Mouse (Mus musculus) myocyte (in vitro differentiated cells): ENCODE measurements at regions not wholly inside any gene's neighbourhood (a gene's known extent, or its start where the extent isn't known, plus 50 kb on each side); places are given as distances from the start of the nearest gene placed in this dataset.

Source experiments
- H3K27me3 ChIP-seq: one replicate; pipeline ENCODE4 v1.6.1; 2011; ENCODE audit not compliant: control insufficient read depth, insufficient read depth, insufficient read length
- H3K36me3 ChIP-seq: one replicate; pipeline ENCODE4 v1.6.1; 2011; ENCODE audit not compliant: control insufficient read depth, insufficient read depth
- H3K4me2 ChIP-seq: one replicate; pipeline ENCODE4 v1.6.1; 2011; ENCODE audit warnings: low read depth, control low read depth
- H3K4me3 ChIP-seq: one replicate; pipeline ENCODE4 v1.5.1; 2011; ENCODE audit warnings: mild to moderate bottlenecking, control low read depth, moderate library complexity
- H3K79me2 ChIP-seq: one replicate; pipeline ENCODE4 v1.6.1; 2011; ENCODE audit not compliant: control insufficient read depth, insufficient read depth
- H3ac ChIP-seq: one replicate; pipeline ENCODE4 v1.6.1; 2011; ENCODE audit not compliant: control insufficient read depth, insufficient read length
- CEBPB ChIP-seq: IDR thresholded peaks from 2 replicates; pipeline ENCODE4 v1.6.1; 2011; ENCODE audit warnings: mild to moderate bottlenecking, moderate library complexity; ENCODE audit not compliant: poor library complexity, insufficient read depth, severe bottlenecking
- E2F4 ChIP-seq: IDR thresholded peaks from one replicate; pipeline ENCODE4 v1.6.1; 2011; ENCODE audit warnings: mild to moderate bottlenecking, control low read depth, moderate library complexity; ENCODE audit not compliant: insufficient read depth
- MAX ChIP-seq: IDR thresholded peaks from one replicate; pipeline ENCODE4 v1.6.1; 2011; ENCODE audit warnings: low read depth, mild to moderate bottlenecking, control low read depth
- MYOD1 ChIP-seq, 3 experiments: IDR thresholded peaks; one replicate each; pipeline ENCODE4 v1.6.1; 2011; ENCODE audit warnings: control low read depth in 2 of 3, low read depth in 2 of 3, mild to moderate bottlenecking in 2 of 3, moderate library complexity in 1 of 3; ENCODE audit not compliant: insufficient read length in 2 of 3, control insufficient read depth in 1 of 3
- MYOG ChIP-seq, 3 experiments: IDR thresholded peaks; one replicate each; pipeline ENCODE4 v1.6.1; 2011; ENCODE audit warnings: control low read depth in 2 of 3, low read depth in 2 of 3, mild to moderate bottlenecking in 2 of 3; ENCODE audit not compliant: insufficient read length in 2 of 3, control insufficient read depth in 1 of 3, insufficient read depth in 1 of 3
- POLR2A ChIP-seq: IDR thresholded peaks from one replicate; pipeline ENCODE4 v1.6.1; 2011; ENCODE audit warnings: low read depth, mild to moderate bottlenecking, control low read depth, moderate library complexity; ENCODE audit not compliant: insufficient read length
- POLR2AphosphoS2 ChIP-seq: IDR thresholded peaks from one replicate; pipeline ENCODE4 v1.6.1; 2011; ENCODE audit warnings: low read depth, control low read depth; ENCODE audit not compliant: insufficient read length
- REST ChIP-seq: IDR thresholded peaks from one replicate; pipeline ENCODE4 v1.6.1; 2011; ENCODE audit warnings: mild to moderate bottlenecking, control low read depth, moderate library complexity; ENCODE audit not compliant: insufficient read depth, insufficient read length
- SRF ChIP-seq: IDR thresholded peaks from one replicate; pipeline ENCODE4 v1.6.1; 2011; ENCODE audit warnings: low read depth; ENCODE audit not compliant: control insufficient read depth, insufficient read length
- TCF12 ChIP-seq: IDR thresholded peaks from one replicate; pipeline ENCODE4 v1.6.1; 2011; ENCODE audit warnings: mild to moderate bottlenecking, control low read depth; ENCODE audit not compliant: poor library complexity, insufficient read depth, severe bottlenecking
- TCF3 ChIP-seq: IDR thresholded peaks from one replicate; pipeline ENCODE4 v1.6.1; 2011; ENCODE audit warnings: low read depth, control low read depth; ENCODE audit not compliant: insufficient read length
- USF1 ChIP-seq: IDR thresholded peaks from one replicate; pipeline ENCODE4 v1.6.1; 2011; ENCODE audit warnings: low read depth, mild to moderate bottlenecking, control low read depth, moderate library complexity

GRCm38 (mm10) chr16:24238075-24238555 is 155.2 kb upstream of the Lpp start:
- H3K27me3 ChIP-seq, result no peaks in the 10 kb centered on the region
- H3ac ChIP-seq, result no peak overlapping the region
- H3K4me2 ChIP-seq, result peak overlapping the region; percentile 19
- TF ChIP-seq MYOD1 (IDR thresholded peaks at IDR 0.05; ENCODE audit: control insufficient read depth in 1 of 3, insufficient read length in 2 of 3, low read depth in 2 of 3) (peak; percentile 29 to 91 (median 85)), REST (no peak), CEBPB (no peak), TCF3 (peak; percentile 42), USF1 (no peak), MAX (no peak), POLR2AphosphoS2 (no peak), SRF (no peak), MYOG (IDR thresholded peaks at IDR 0.05; ENCODE audit: control insufficient read depth in 1 of 3, insufficient read depth in 1 of 3, insufficient read length in 2 of 3, low read depth in 2 of 3) (peak; percentile 27 to 81 (median 45)), TCF12 (peak; percentile 21)
- no peak overlapping the region for H3K4me3 ChIP-seq
- H3K79me2 ChIP-seq, result no peaks in the 10 kb centered on the region
- H3K36me3 ChIP-seq, result no peaks in the 10 kb centered on the region

DNA sequence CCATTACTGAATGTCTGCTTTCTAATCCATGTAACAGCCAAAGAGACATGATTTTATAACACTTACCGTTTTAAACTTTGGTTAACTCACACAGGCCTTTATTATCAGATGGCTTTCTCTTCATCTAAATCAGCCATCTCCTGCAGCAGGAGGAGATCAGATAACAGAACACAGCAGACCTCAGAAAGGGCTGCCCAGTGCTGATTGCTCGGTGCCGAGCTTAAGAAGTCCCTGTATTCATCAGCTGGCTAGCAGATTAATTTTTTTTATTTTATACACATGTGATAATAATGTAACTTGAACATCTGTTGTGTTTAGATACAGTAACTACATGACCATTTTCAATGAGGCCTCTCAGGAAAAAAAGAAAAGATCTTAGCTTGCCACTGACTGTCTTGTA is 155.9 kb upstream of the Lpp start:
- Histone ChIP-seq H3K36me3 (no peaks in the 10 kb centered on the region), H3K27me3 (no peaks in the 10 kb centered on the region), H3ac (no peak overlapping the region), H3K4me2 (peak overlapping the region; percentile 19), H3K79me2 (no peaks in the 10 kb centered on the region), H3K4me3 (no peak overlapping the region)
- no peak for TF ChIP-seq E2F4
- TF ChIP-seq MAX, result no peak
- TF ChIP-seq REST, result no peak
- TF ChIP-seq TCF12, result no peak
- TF ChIP-seq TCF3, result no peak
- no peak for TF ChIP-seq MYOD1 (IDR thresholded peaks at IDR 0.05; ENCODE audit: control insufficient read depth in 1 of 3, insufficient read length in 2 of 3, low read depth in 2 of 3)
- no peak for TF ChIP-seq POLR2A
- no peak for TF ChIP-seq SRF
- TF ChIP-seq USF1, result no peak
- TF ChIP-seq CEBPB, result no peak
- no peak for TF ChIP-seq MYOG (IDR thresholded peaks at IDR 0.05; ENCODE audit: control insufficient read depth in 1 of 3, insufficient read depth in 1 of 3, insufficient read length in 2 of 3, low read depth in 2 of 3)

DNA sequence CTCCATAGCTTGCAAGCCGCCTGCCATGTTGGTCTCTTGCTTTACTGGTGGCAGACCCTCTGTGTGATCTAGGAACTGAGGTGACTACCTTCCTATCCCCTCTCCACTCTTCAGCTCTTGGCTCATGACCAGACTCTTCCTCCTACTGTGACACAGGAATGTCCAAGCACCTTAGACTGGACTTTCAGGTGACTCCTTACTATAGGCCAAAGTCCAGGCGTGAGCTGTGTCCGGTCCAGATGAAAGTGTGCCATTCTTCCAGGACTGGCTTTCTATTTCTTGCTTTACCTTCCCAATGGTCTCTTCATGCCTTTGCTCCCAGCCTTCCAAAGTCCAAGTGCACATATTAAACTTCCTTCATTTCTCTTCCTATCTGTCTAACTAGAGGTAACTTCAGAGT is 156.3 kb upstream of the Lpp start:
- H3ac ChIP-seq, result no peak overlapping the region
- TF ChIP-seq MYOG (IDR thresholded peaks at IDR 0.05; ENCODE audit: control insufficient read depth in 1 of 3, insufficient read depth in 1 of 3, insufficient read length in 2 of 3, low read depth in 2 of 3), result no peak
- no peak for TF ChIP-seq USF1
- TF ChIP-seq CEBPB, result no peak
- no peak for TF ChIP-seq TCF3
- TF ChIP-seq REST, result no peak
- TF ChIP-seq POLR2A, result no peak
- TF ChIP-seq MAX, result no peak
- TF ChIP-seq MYOD1 (IDR thresholded peaks at IDR 0.05; ENCODE audit: control insufficient read depth in 1 of 3, insufficient read length in 2 of 3, low read depth in 2 of 3), result no peak
- no peak for TF ChIP-seq E2F4
- TF ChIP-seq POLR2AphosphoS2, result no peak
- TF ChIP-seq SRF, result no peak
- TF ChIP-seq TCF12, result no peak
- H3K27me3 ChIP-seq, result no peaks in the 10 kb centered on the region
- H3K4me2 ChIP-seq, result peak overlapping the region; percentile 26
- no peak overlapping the region for H3K4me3 ChIP-seq
- no peaks in the 10 kb centered on the region for H3K36me3 ChIP-seq
- H3K79me2 ChIP-seq, result no peaks in the 10 kb centered on the region

DNA sequence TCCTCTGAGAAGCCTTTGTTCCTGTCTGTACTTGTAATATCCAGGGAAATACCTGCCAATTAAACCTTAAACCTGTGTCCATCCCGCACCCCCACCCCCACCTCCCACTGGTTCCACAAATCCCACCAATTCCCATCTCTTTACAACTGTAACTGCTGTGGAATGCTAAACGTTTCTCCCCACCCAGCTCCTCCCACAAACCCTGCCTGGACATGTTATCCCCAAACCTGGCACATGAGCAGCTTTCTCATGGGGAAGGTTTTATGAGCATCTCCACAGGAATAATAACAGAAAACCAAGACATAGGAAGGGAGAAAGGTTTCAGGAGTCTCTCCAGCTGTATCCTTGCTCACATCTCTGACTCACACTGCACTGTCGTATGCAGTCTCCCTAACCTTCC is 156.8 kb upstream of the Lpp start:
- no peak overlapping the region for H3K4me2 ChIP-seq
- no peak overlapping the region for H3ac ChIP-seq
- no peak overlapping the region for H3K4me3 ChIP-seq
- no peaks in the 10 kb centered on the region for H3K36me3 ChIP-seq
- no peaks in the 10 kb centered on the region for H3K79me2 ChIP-seq
- TF ChIP-seq MYOG (IDR thresholded peaks at IDR 0.05; ENCODE audit: control insufficient read depth in 1 of 3, insufficient read depth in 1 of 3, insufficient read length in 2 of 3, low read depth in 2 of 3) (no peak), REST (no peak), MYOD1 (IDR thresholded peaks at IDR 0.05; ENCODE audit: control insufficient read depth in 1 of 3, insufficient read length in 2 of 3, low read depth in 2 of 3) (no peak), POLR2AphosphoS2 (no peak), TCF12 (no peak), TCF3 (no peak), MAX (no peak), E2F4 (no peak)
- no peaks in the 10 kb centered on the region for H3K27me3 ChIP-seq

- TF ChIP-seq CEBPB (no peak), USF1 (no peak), SRF (no peak), REST (no peak), POLR2A (no peak), MAX (no peak), MYOG (IDR thresholded peaks at IDR 0.05; ENCODE audit: control insufficient read depth in 1 of 3, insufficient read depth in 1 of 3, insufficient read length in 2 of 3, low read depth in 2 of 3) (no peak), TCF3 (no peak), E2F4 (no peak), MYOD1 (IDR thresholded peaks at IDR 0.05; ENCODE audit: control insufficient read depth in 1 of 3, insufficient read length in 2 of 3, low read depth in 2 of 3) (no peak), POLR2AphosphoS2 (no peak), TCF12 (no peak)
- no peaks in the 10 kb centered on the region for H3K36me3 ChIP-seq
- no peaks in the 10 kb centered on the region for H3K27me3 ChIP-seq
- H3K4me3 ChIP-seq, result no peak overlapping the region
- no peak overlapping the region for H3K4me2 ChIP-seq
- no peak overlapping the region for H3ac ChIP-seq
- H3K79me2 ChIP-seq, result no peaks in the 10 kb centered on the region
Measured at GRCm38 (mm10) chr16:24234795-24235194, 158.5 kb upstream of the Lpp start.
